Mouse (Mus musculus) 3134 (cell line): ENCODE measurements around the gene Man2c1.

Source experiments
- DNase-seq: peaks from one replicate; pipeline ENCODE4 v3.0.0-alpha.2; 2011; ENCODE audit warnings: low spot score; ENCODE audit not compliant: insufficient read length; ENCODE audit errors: extremely low read depth

The Man2c1 gene

GRCm38 (mm10) chr9:57156823-57157222 is 26.3 kb downstream of the Man2c1 start:
- DNase-seq, result no peak

GRCm38 (mm10) chr9:57157499-57157898 is 27.0 kb downstream of the Man2c1 start:
- DNase-seq, result no peak

- DNase-seq, result peak; percentile 72
Measured at GRCm38 (mm10) chr9:57158013-57158470, 27.6 kb downstream of the Man2c1 start, which contains the start of gene Commd4. Commd4 (minus strand) TSS chr9:57158331.

- no peak for DNase-seq
Measured at GRCm38 (mm10) chr9:57158506-57158905, 28.0 kb downstream of the Man2c1 start.

GRCm38 (mm10) chr9:57162496-57162895 is 32.0 kb downstream of the Man2c1 start:
- peak; percentile 48 for DNase-seq

GRCm38 (mm10) chr9:57163137-57163536 is 32.6 kb downstream of the Man2c1 start:
- no peak for DNase-seq

- DNase-seq, result no peak
Measured at GRCm38 (mm10) chr9:57166173-57166572, 35.7 kb downstream of the Man2c1 start.

- DNase-seq, result no peak
Measured at GRCm38 (mm10) chr9:57168411-57168810, 37.9 kb downstream of the Man2c1 start.
